Mouse (Mus musculus): Measurements from ENCODE around the gene Gm20489. TPM values are rescaled to one million over a fixed set of nuclear protein-coding genes. Genes with fewer than 3 reads are reported as not detected.

The Gm20489 gene
- polyA plus RNA-seq, 1 experiment from 2014 or later = not detected

- no peak overlapping the region for H3K4me2 ChIP-seq
- H3K9ac ChIP-seq = no peak overlapping the region
- no peaks in the 10 kb centered on the region for H3K4me1 ChIP-seq
- H3K4me3 ChIP-seq = no peak overlapping the region
- no peak overlapping the region for H3K27ac ChIP-seq
- no peak for ATAC-seq (ENCODE audit: borderline replicate concordance, extremely low read depth, low FRiP score, low TSS enrichment)
- no peaks in the 10 kb centered on the region for H3K9me3 ChIP-seq
- peaks cover 33% of the 10 kb centered on the region for H3K36me3 ChIP-seq
- H3K27me3 ChIP-seq = no peaks in the 10 kb centered on the region
- 85% methylated on average over 3 of the region's 3 CpGs for WGBS
These were observed 18.7 kb upstream of the Gm20489 start for GRCm38 (mm10) chrX:101287543-101287942.

GRCm38 (mm10) chrX:101285953-101286670, 17.3 kb upstream of the Gm20489 start:
- ATAC-seq (ENCODE audit: borderline replicate concordance, extremely low read depth, low FRiP score, low TSS enrichment) = no peak
- Histone ChIP-seq H3K9me3 (no peaks in the 10 kb centered on the region), H3K4me1 (no peaks in the 10 kb centered on the region), H3K36me3 (peaks cover 40% of the 10 kb centered on the region), H3K4me2 (no peak overlapping the region), H3K4me3 (no peak overlapping the region), H3K9ac (no peak overlapping the region), H3K27ac (no peak overlapping the region), H3K27me3 (no peaks in the 10 kb centered on the region)
- WGBS = 88% methylated on average over 14 of the region's 14 CpGs

GRCm38 (mm10) chrX:101285534-101285933, 16.7 kb upstream of the Gm20489 start:
- Histone ChIP-seq H3K27me3 (no peaks in the 10 kb centered on the region), H3K4me1 (no peaks in the 10 kb centered on the region), H3K27ac (no peak overlapping the region), H3K36me3 (peaks cover 45% of the 10 kb centered on the region), H3K9me3 (no peaks in the 10 kb centered on the region), H3K4me2 (no peak overlapping the region), H3K9ac (no peak overlapping the region), H3K4me3 (no peak overlapping the region)
- no peak for ATAC-seq (ENCODE audit: borderline replicate concordance, extremely low read depth, low FRiP score, low TSS enrichment)
- WGBS = 22% methylated on average over 6 of the region's 6 CpGs

GRCm38 (mm10) chrX:101282813-101283212, 14.0 kb upstream of the Gm20489 start:
- Histone ChIP-seq H3K27me3 (no peaks in the 10 kb centered on the region), H3K4me3 (no peak overlapping the region), H3K4me1 (no peaks in the 10 kb centered on the region), H3K9me3 (no peaks in the 10 kb centered on the region), H3K36me3 (peaks cover 52% of the 10 kb centered on the region), H3K9ac (no peak overlapping the region), H3K27ac (no peak overlapping the region), H3K4me2 (no peak overlapping the region)
- 70% methylated on average over 6 of the region's 6 CpGs for WGBS
- no peak for ATAC-seq (ENCODE audit: borderline replicate concordance, extremely low read depth, low FRiP score, low TSS enrichment)

GRCm38 (mm10) chrX:101273875-101274738, 5.3 kb upstream of the Gm20489 start, which contains the start of gene Med12:
Med12 (plus strand) TSS chrX:101274030.
- WGBS = 17% methylated on average over 52 of the region's 54 CpGs
- Histone ChIP-seq H3K4me1 (peaks cover 5% of the 10 kb centered on the region), H3K9ac (peak within 1 kb of the TSS; percentile 68), H3K27me3 (peaks cover 5% of the 10 kb centered on the region; the same call in 1 of the 2 replicates), H3K4me3 (peak within 1 kb of the TSS; percentile 57), H3K27ac (peak within 1 kb of the TSS; percentile 44; the same call in 1 of the 2 replicates), H3K9me3 (no peaks in the 10 kb centered on the region), H3K4me2 (peak within 1 kb of the TSS; percentile 51), H3K36me3 (peaks cover 13% of the 10 kb centered on the region)
- peak; percentile 98 for ATAC-seq (ENCODE audit: borderline replicate concordance, extremely low read depth, low FRiP score, low TSS enrichment)

- Histone ChIP-seq H3K27me3 (peaks cover 5% of the 10 kb centered on the region; the same call in 1 of the 2 replicates), H3K4me2 (peak overlapping the region; percentile 51), H3K9ac (no peak overlapping the region), H3K9me3 (no peaks in the 10 kb centered on the region), H3K27ac (peak overlapping the region; percentile 23; the same call in 1 of the 2 replicates), H3K36me3 (peaks cover 9% of the 10 kb centered on the region), H3K4me3 (peak overlapping the region; percentile 57), H3K4me1 (peaks cover 5% of the 10 kb centered on the region)
- WGBS = 19% methylated on average over 6 of the region's 6 CpGs
- peak; percentile 23; the same call in 1 of the 2 replicates for ATAC-seq (ENCODE audit: borderline replicate concordance, extremely low read depth, low FRiP score, low TSS enrichment)
These were observed 4.6 kb upstream of the Gm20489 start for GRCm38 (mm10) chrX:101273410-101273809.

- Histone ChIP-seq H3K4me2 (peak within 1 kb of the TSS; percentile 13; the same call in 1 of the 2 replicates), H3K4me3 (no peak within 1 kb of the TSS), H3K27me3 (peaks cover 5% of the 10 kb centered on the region; the same call in 1 of the 2 replicates), H3K4me1 (no peaks in the 10 kb centered on the region), H3K9ac (no peak within 1 kb of the TSS), H3K27ac (no peak within 1 kb of the TSS), H3K36me3 (no peaks in the 10 kb centered on the region), H3K9me3 (no peaks in the 10 kb centered on the region)
- no peak for ATAC-seq (ENCODE audit: borderline replicate concordance, extremely low read depth, low FRiP score, low TSS enrichment)
- WGBS = 51% methylated on average over 5 of the region's 5 CpGs
These were observed 633 bp downstream of the Gm20489 start, which contains the start of gene Il2rg for GRCm38 (mm10) chrX:101268025-101268754. Il2rg (minus strand) TSS chrX:101268255.

- Histone ChIP-seq H3K9ac (no peak overlapping the region), H3K36me3 (no peaks in the 10 kb centered on the region), H3K4me1 (no peaks in the 10 kb centered on the region), H3K4me2 (no peak overlapping the region), H3K27ac (no peak overlapping the region), H3K9me3 (no peaks in the 10 kb centered on the region), H3K27me3 (no peaks in the 10 kb centered on the region), H3K4me3 (no peak overlapping the region)
- 93% methylated on average over 6 of the region's 6 CpGs for WGBS
- ATAC-seq (ENCODE audit: borderline replicate concordance, extremely low read depth, low FRiP score, low TSS enrichment) = no peak
These were observed 2.2 kb downstream of the Gm20489 start for GRCm38 (mm10) chrX:101266631-101267030.

- no peak within 1 kb of the TSS for H3K4me3 ChIP-seq
- no peak within 1 kb of the TSS for H3K27ac ChIP-seq
- no peak for ATAC-seq (ENCODE audit: borderline replicate concordance, extremely low read depth, low FRiP score, low TSS enrichment)
- H3K4me1 ChIP-seq = peaks cover 6% of the 10 kb centered on the region; the same call in 1 of the 2 replicates
- no peak within 1 kb of the TSS for H3K4me2 ChIP-seq
- no peaks in the 10 kb centered on the region for H3K9me3 ChIP-seq
- WGBS = 88% methylated on average over 1 of the region's 1 CpGs
- no peak within 1 kb of the TSS for H3K9ac ChIP-seq
- H3K36me3 ChIP-seq = no peaks in the 10 kb centered on the region
- H3K27me3 ChIP-seq = no peaks in the 10 kb centered on the region
These were observed 4.9 kb downstream of the Gm20489 start, which contains the start of gene Gm614 for GRCm38 (mm10) chrX:101263892-101264291. Gm614 (minus strand) TSS chrX:101263992.

GRCm38 (mm10) chrX:101260441-101261325, 8.1 kb downstream of the Gm20489 start:
- peak; percentile 70; the same call in 1 of the 2 replicates for ATAC-seq (ENCODE audit: borderline replicate concordance, extremely low read depth, low FRiP score, low TSS enrichment)
- Histone ChIP-seq H3K4me2 (no peak overlapping the region), H3K4me1 (peaks cover 6% of the 10 kb centered on the region; the same call in 1 of the 2 replicates), H3K4me3 (no peak overlapping the region), H3K36me3 (no peaks in the 10 kb centered on the region), H3K27ac (peak overlapping the region; percentile 76), H3K9me3 (no peaks in the 10 kb centered on the region), H3K27me3 (no peaks in the 10 kb centered on the region), H3K9ac (no peak overlapping the region)
- 22% methylated on average over 11 of the region's 13 CpGs for WGBS

Data from lung, embryonic 15.5 days (tissue).